Mouse (Mus musculus) hindbrain, embryonic 15.5 days (tissue): ENCODE results near the gene Wdr62. TPM values are rescaled to one million over a fixed set of nuclear protein-coding genes. Genes with fewer than 3 reads are reported as not detected.

ENCODE experiments used
- ATAC-seq: fragments of 200-750 bp; cut with Nextera tagmentation; 2 replicates; pipeline ENCODE4 v1.8.0; 2017; ENCODE audit warnings: low read depth, moderate number of reproducible peaks, moderate TSS enrichment; ENCODE audit not compliant: low FRiP score
- H3K27ac ChIP-seq: fragments of 300-500 bp; sonication (generic); replicated peaks from 2 replicates; pipeline ENCODE4 v1.5.1; 2015; ENCODE audit warnings: mild to moderate bottlenecking, inconsistent platforms
- H3K27me3 ChIP-seq: fragments of 300-500 bp; sonication (generic); 2 replicates; pipeline ENCODE4 v1.6.1; 2015; ENCODE audit warnings: control low read depth, inconsistent platforms
- H3K36me3 ChIP-seq: fragments of 300-500 bp; sonication (generic); 2 replicates; pipeline ENCODE4 v1.6.1; 2015; ENCODE audit warnings: control low read depth, inconsistent platforms
- H3K4me1 ChIP-seq: fragments of 300-500 bp; sonication (generic); replicated peaks from 2 replicates; pipeline ENCODE4 v1.6.1; 2015; ENCODE audit warnings: control low read depth, inconsistent platforms
- H3K4me2 ChIP-seq: fragments of 300-500 bp; sonication (generic); 2 replicates; pipeline ENCODE4 v1.6.1; 2015; ENCODE audit warnings: moderate library complexity, mild to moderate bottlenecking, inconsistent platforms
- H3K4me3 ChIP-seq: fragments of 300-500 bp; sonication (generic); 2 replicates; pipeline ENCODE4 v1.5.1; 2015; ENCODE audit warnings: mild to moderate bottlenecking, inconsistent platforms
- H3K9ac ChIP-seq: fragments of 300-500 bp; sonication (generic); 2 replicates; pipeline ENCODE4 v1.6.1; 2015; ENCODE audit warnings: inconsistent platforms
- H3K9me3 ChIP-seq: fragments of 300-500 bp; sonication (generic); 2 replicates; pipeline ENCODE4 v1.6.1; 2016; ENCODE audit warnings: control low read depth, inconsistent platforms
- WGBS: fragments of 180-500 bp; shearing (Covaris S2); methylation state at CpG from one replicate; pipeline ENCODE4 v1.1.7; 2015; 5-methylcytosine and 5-hydroxymethylcytosine counted together
- polyA plus RNA-seq: library from polyadenylated mRNA; unstranded; fragments of >200 nt; fragmentation: Nextera tagmentation; extraction: Ambion mirVana; gene quantifications from 2 replicates; pipeline ENCODE4 v1.2.1, GENCODE M21; 2015

Wdr62 gene
- 4.0 and 5.3 TPM in 2 replicates for polyA plus RNA-seq

GRCm38 (mm10) chr7:30279951-30280669 is at the start of gene Wdr62, which contains the start of gene Thap8:
Gene Wdr62 (minus strand): TSS chr7:30280419.
Gene Thap8 (plus strand): TSS chr7:30280094.
- H3K9me3 ChIP-seq = no peaks in the 10 kb centered on the region
- WGBS = under 1% methylated on average over 49 of the region's 49 CpGs
- H3K36me3 ChIP-seq = no peaks in the 10 kb centered on the region
- ATAC-seq = peak; percentile 96
- no peaks in the 10 kb centered on the region for H3K27me3 ChIP-seq
- H3K4me3 ChIP-seq = peak within 1 kb of the TSS; percentile 54
- peaks cover 14% of the 10 kb centered on the region for H3K4me1 ChIP-seq
- H3K4me2 ChIP-seq = peak within 1 kb of the TSS; percentile 89
- H3K27ac ChIP-seq = peak within 1 kb of the TSS; percentile 96
- H3K9ac ChIP-seq = peak within 1 kb of the TSS; percentile 67

GRCm38 (mm10) chr7:30328379-30328778 is 48.2 kb upstream of the Wdr62 start:
- H3K4me2 ChIP-seq = no peak overlapping the region
- ATAC-seq = no peak
- no peak overlapping the region for H3K4me3 ChIP-seq
- 0 out of 2 replicates have a peak, but pooled peaks cover 2% of the 10 kb centered on the region for H3K27me3 ChIP-seq
- no peaks in the 10 kb centered on the region for H3K36me3 ChIP-seq
- no peak overlapping the region for H3K9ac ChIP-seq
- 52% methylated on average over 10 of the region's 10 CpGs for WGBS
- H3K4me1 ChIP-seq = peaks cover 21% of the 10 kb centered on the region
- H3K9me3 ChIP-seq = no peaks in the 10 kb centered on the region
- H3K27ac ChIP-seq = no peak overlapping the region

- peaks cover 17% of the 10 kb centered on the region for H3K4me1 ChIP-seq
- no peak overlapping the region for H3K9ac ChIP-seq
- 0 out of 2 replicates have a peak overlapping the region, but pooled peaks have one; percentile 12 for H3K27ac ChIP-seq
- no peak overlapping the region for H3K4me2 ChIP-seq
- 45% methylated on average over 15 of the region's 15 CpGs for WGBS
- no peak for ATAC-seq
- H3K27me3 ChIP-seq = 0 out of 2 replicates have a peak, but pooled peaks cover 3% of the 10 kb centered on the region
- no peaks in the 10 kb centered on the region for H3K9me3 ChIP-seq
- no peaks in the 10 kb centered on the region for H3K36me3 ChIP-seq
- no peak overlapping the region for H3K4me3 ChIP-seq
Measured at GRCm38 (mm10) chr7:30327140-30327539, 46.9 kb upstream of the Wdr62 start.

GRCm38 (mm10) chr7:30326427-30326826 is 46.2 kb upstream of the Wdr62 start:
- Histone ChIP-seq H3K4me3 (no peak overlapping the region), H3K4me1 (peaks cover 15% of the 10 kb centered on the region), H3K27ac (no peak overlapping the region), H3K36me3 (no peaks in the 10 kb centered on the region), H3K9me3 (no peaks in the 10 kb centered on the region), H3K27me3 (0 out of 2 replicates have a peak, but pooled peaks cover 3% of the 10 kb centered on the region), H3K9ac (no peak overlapping the region), H3K4me2 (no peak overlapping the region)
- ATAC-seq = no peak

- Histone ChIP-seq H3K9me3 (no peaks in the 10 kb centered on the region), H3K36me3 (no peaks in the 10 kb centered on the region), H3K9ac (no peak overlapping the region), H3K4me3 (no peak overlapping the region), H3K27ac (no peak overlapping the region), H3K4me2 (no peak overlapping the region), H3K4me1 (peaks cover 21% of the 10 kb centered on the region), H3K27me3 (0 out of 2 replicates have a peak, but pooled peaks cover 3% of the 10 kb centered on the region)
- 39% methylated on average over 2 of the region's 2 CpGs for WGBS
- ATAC-seq = no peak
Measured at GRCm38 (mm10) chr7:30325364-30325763, 45.1 kb upstream of the Wdr62 start.

- Histone ChIP-seq H3K27ac (no peak overlapping the region), H3K36me3 (no peaks in the 10 kb centered on the region), H3K27me3 (0 out of 2 replicates have a peak, but pooled peaks cover 3% of the 10 kb centered on the region), H3K4me1 (peaks cover 21% of the 10 kb centered on the region), H3K9ac (no peak overlapping the region), H3K4me3 (no peak overlapping the region), H3K9me3 (no peaks in the 10 kb centered on the region), H3K4me2 (no peak overlapping the region)
- WGBS = 86% methylated on average over 5 of the region's 5 CpGs
- ATAC-seq = no peak
Measured at GRCm38 (mm10) chr7:30324300-30324944, 44.2 kb upstream of the Wdr62 start.

GRCm38 (mm10) chr7:30323795-30324194 is 43.6 kb upstream of the Wdr62 start, which contains the start of gene Sdhaf1:
Gene Sdhaf1 (minus strand): TSS chr7:30323895.
- Histone ChIP-seq H3K4me1 (peaks cover 21% of the 10 kb centered on the region), H3K4me2 (peak within 1 kb of the TSS; percentile 91), H3K27me3 (0 out of 2 replicates have a peak, but pooled peaks cover 3% of the 10 kb centered on the region), H3K27ac (peak within 1 kb of the TSS; percentile 88; the same call in 1 of the 2 replicates), H3K36me3 (no peaks in the 10 kb centered on the region), H3K4me3 (peak within 1 kb of the TSS; percentile 95), H3K9me3 (no peaks in the 10 kb centered on the region), H3K9ac (0 out of 2 replicates have a peak within 1 kb of the TSS, but pooled peaks have one; percentile 95)
- no peak for ATAC-seq
- 83% methylated on average over 3 of the region's 3 CpGs for WGBS

- ATAC-seq = peak; percentile 3; the same call in 1 of the 2 replicates
- H3K4me2 ChIP-seq = peak overlapping the region; percentile 91
- H3K4me1 ChIP-seq = peaks cover 21% of the 10 kb centered on the region
- peak overlapping the region; percentile 95 for H3K4me3 ChIP-seq
- 0 out of 2 replicates have a peak, but pooled peaks cover 3% of the 10 kb centered on the region for H3K27me3 ChIP-seq
- WGBS = 42% methylated on average over 6 of the region's 6 CpGs
- H3K9me3 ChIP-seq = no peaks in the 10 kb centered on the region
- H3K36me3 ChIP-seq = no peaks in the 10 kb centered on the region
- H3K9ac ChIP-seq = 0 out of 2 replicates have a peak overlapping the region, but pooled peaks have one; percentile 95
- H3K27ac ChIP-seq = peak overlapping the region; percentile 88
Measured at GRCm38 (mm10) chr7:30322865-30323264, 42.6 kb upstream of the Wdr62 start.

GRCm38 (mm10) chr7:30322285-30322667 is 42.1 kb upstream of the Wdr62 start:
- WGBS = under 1% methylated on average over 20 of the region's 20 CpGs
- Histone ChIP-seq H3K27ac (peak overlapping the region; percentile 88), H3K4me2 (peak overlapping the region; percentile 91), H3K4me1 (peaks cover 19% of the 10 kb centered on the region), H3K9me3 (no peaks in the 10 kb centered on the region), H3K36me3 (no peaks in the 10 kb centered on the region), H3K9ac (peak overlapping the region; percentile 95), H3K27me3 (0 out of 2 replicates have a peak, but pooled peaks cover 3% of the 10 kb centered on the region), H3K4me3 (peak overlapping the region; percentile 95)
- ATAC-seq = peak; percentile 98

- H3K4me3 ChIP-seq = peak within 1 kb of the TSS; percentile 95
- H3K4me2 ChIP-seq = peak within 1 kb of the TSS; percentile 91
- H3K27me3 ChIP-seq = 0 out of 2 replicates have a peak, but pooled peaks cover 3% of the 10 kb centered on the region
- H3K4me1 ChIP-seq = peaks cover 16% of the 10 kb centered on the region
- peak; percentile 72 for ATAC-seq
- H3K36me3 ChIP-seq = no peaks in the 10 kb centered on the region
- peak within 1 kb of the TSS; percentile 88 for H3K27ac ChIP-seq
- H3K9me3 ChIP-seq = no peaks in the 10 kb centered on the region
- WGBS = under 1% methylated on average over 63 of the region's 63 CpGs
- peak within 1 kb of the TSS; percentile 95 for H3K9ac ChIP-seq
Measured at GRCm38 (mm10) chr7:30321539-30322284, 41.5 kb upstream of the Wdr62 start, which contains the start of gene E130208F15Rik. Gene E130208F15Rik (plus strand): TSS chr7:30321740.

GRCm38 (mm10) chr7:30320946-30321345 is 40.7 kb upstream of the Wdr62 start:
- H3K4me2 ChIP-seq = peak overlapping the region; percentile 91
- H3K9ac ChIP-seq = peak overlapping the region; percentile 95
- peak overlapping the region; percentile 95 for H3K4me3 ChIP-seq
- H3K9me3 ChIP-seq = no peaks in the 10 kb centered on the region
- ATAC-seq = no peak
- H3K4me1 ChIP-seq = peaks cover 16% of the 10 kb centered on the region
- H3K36me3 ChIP-seq = no peaks in the 10 kb centered on the region
- no peak overlapping the region for H3K27ac ChIP-seq
- WGBS = 87% methylated on average over 2 of the region's 2 CpGs
- 0 out of 2 replicates have a peak, but pooled peaks cover 3% of the 10 kb centered on the region for H3K27me3 ChIP-seq
